Mouse (Mus musculus) spleen, embryonic (tissue): ENCODE results near the gene Vav3.

Experiments used
- CTCF ChIA-PET: fragments of 350-600 bp; sonication (Branson Sonifier 250); formaldehyde crosslinking; loops from one replicate; lab custom pipeline; 2022; lab: Charles Lee

The Vav3 gene

DNA sequence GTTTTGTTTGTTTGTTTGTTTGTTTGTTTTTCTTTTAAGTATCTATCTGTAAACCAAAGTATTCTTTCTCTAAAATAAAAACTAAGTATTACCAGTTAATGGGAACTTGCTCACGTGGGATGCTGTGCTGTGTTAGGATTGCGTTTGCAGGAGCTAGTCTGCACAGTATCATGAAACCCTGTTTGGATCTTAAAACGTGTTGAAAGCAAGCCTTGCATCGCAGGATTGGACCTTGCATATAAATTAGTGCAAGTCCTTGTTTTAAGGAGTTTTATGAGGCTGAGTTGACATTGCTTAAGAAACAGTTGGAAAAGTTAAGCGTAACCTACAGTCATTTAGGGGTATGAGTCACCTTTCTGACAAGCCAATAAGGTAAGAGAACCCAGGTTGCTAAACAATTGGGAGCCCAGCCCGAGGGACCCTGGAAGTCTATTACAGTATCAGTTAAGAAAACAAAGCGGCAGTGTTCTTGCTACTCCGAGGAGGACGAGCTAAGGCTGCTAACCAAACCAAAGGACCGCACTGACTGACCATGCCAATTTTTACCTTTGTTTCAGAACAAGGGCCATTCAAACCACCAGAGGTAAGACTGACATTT lies 233.2 kb downstream of the Vav3 start:
- CTCF ChIA-PET, result no interaction called here

DNA sequence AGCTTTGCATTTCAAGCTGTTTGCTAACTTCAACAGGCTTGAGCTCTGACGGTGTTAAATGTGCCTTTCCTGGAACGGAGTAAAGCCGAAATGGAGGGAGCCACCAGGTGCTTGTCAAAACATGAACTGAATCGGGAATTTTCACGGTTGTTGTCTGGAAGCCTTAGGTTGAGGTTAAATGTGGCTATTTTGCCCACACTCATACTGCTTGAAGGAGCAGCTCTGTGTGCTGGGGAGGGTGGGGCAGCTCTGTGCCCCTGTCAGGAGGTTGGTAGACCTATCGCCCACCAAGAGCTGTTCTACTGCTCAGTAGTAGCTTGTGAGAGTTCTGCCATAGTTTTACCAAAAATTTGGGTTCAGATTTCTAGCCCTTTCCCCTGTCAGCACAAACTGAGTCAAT lies 233.7 kb downstream of the Vav3 start:
- CTCF ChIA-PET, result no interaction called here

DNA sequence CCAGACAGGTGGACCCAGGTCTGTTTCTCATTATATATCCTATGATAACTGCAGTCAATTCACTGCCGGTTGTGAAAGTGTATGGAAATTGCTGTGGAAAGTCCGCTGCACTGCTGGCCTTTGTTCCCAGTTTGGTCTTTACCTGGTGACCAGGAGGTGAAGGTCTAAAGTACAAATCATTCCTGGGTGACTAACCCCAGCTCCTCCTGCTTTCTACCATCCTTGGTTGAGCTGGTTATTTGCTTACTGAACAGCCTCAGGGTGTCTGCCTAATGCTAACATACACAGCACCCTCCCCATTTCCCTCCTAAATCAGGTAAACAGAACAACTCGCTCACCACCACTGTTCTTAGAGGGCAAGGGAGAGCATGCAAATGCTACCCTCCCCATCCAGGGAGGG lies 237.9 kb downstream of the Vav3 start:
- CTCF ChIA-PET, result no interaction called here

DNA sequence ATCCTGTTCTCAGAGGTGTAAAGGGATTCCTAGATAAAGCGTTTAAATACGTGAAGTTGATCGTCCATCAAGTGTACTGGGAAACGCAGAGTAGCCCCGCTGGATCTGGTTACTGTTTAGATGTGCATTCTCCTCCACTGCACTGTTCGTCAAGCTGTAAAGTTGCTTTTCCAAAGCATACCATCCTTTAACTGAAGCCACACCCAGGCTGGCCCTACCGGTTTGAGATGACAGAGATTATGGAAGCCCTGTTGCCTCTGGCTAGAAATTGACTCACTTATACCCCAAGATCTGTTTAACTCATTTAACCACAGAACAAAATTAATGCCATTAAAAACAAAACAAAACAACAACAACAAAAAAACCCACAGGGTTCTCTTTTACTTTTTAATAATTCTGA lies 238.5 kb downstream of the Vav3 start:
- CTCF ChIA-PET, result no interaction called here

DNA sequence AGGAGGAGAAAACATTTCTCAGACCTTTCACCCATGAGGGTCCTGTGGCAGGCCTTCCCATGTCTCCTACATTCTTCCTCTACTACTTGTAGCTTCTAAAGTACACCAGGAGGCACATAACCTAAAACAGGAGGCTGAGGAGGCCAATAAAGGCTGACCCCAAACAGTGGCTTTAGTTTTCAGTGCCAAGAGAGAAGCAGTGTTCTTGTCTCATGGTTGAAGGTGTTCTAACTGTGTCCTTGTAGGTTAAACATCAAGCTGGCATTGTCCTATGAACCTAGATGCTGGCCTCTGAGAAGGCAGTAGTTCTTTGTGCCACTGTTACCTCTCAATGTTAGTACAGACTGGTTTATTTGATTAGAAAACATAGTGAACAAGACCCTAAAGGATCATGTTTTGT lies 245.5 kb downstream of the Vav3 start:
- CTCF ChIA-PET, result no interaction called here

DNA sequence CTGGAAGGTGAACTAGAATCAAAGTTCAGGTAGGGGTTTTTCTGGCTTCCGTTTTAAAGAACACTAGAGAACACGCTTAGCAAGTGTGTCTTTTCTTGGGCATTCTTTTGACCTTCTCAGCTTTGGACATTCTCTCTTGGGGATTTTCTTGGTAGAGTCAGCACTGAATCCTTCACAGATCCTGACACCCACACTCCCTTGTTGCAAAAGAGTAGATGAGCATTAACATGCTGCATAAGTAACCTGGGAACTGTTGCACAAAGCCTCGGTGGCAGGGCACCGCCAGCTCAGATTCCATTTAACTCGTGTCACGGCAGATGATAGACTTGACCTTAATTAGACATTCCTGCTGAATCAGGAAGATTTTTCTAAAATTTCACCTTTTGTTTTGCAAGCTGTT lies 252.5 kb downstream of the Vav3 start:
- CTCF ChIA-PET, result no interaction called here

DNA sequence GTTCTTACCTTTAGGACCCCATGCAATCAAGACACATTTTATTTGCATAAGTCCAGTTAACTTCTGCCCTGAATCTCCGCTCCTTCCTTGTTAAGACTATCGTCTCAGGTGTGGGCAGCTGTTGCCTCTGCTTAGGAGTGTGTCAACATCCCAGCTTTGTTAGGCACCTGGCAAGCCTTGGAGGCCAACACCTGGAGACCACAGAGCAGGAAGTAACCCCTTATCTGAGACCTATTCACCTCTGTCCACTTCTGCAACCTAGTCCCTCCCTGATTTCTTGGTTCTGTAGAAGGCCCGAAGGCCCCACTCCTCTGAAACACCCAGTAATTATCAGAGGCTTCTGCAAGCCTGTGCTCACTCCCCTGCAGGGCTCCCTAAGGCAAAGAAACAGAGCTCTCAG lies 255.6 kb downstream of the Vav3 start:
- CTCF ChIA-PET, result no interaction called here

DNA sequence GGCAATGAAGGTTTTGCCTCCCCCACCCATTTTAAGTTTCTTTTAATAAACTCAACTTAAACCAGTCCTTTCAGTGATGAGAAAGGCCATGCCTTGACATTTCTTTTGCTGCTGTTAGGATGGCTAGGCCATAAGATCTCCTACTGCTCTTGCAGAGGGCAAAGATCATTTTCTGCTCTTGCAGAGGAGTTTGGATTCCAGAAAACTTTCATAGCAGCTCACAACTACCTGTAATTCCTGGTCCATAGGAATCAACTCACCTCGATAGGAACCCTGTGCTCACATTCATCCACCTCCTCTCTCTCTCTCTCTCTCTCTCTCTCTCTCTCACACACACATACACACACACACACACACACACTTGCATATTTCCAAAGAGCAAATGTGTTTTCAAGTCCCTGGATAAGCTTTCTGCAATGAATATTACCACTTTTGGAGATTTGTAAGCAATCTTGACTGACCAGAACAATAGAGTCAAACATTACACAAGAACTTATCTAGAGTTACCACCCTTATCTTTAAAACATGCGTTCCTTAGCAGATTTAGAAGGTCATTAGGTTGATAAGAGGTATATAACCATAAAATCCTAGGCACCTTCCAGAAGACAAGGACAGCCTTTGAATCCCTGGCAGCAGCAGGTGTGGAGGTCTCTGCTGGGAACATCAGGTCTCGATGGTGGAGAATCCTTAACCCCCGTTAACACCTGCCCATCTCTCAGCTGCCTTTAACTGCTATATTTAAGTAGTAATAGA lies 260.4 kb downstream of the Vav3 start:
- CTCF ChIA-PET, result no interaction called here

DNA sequence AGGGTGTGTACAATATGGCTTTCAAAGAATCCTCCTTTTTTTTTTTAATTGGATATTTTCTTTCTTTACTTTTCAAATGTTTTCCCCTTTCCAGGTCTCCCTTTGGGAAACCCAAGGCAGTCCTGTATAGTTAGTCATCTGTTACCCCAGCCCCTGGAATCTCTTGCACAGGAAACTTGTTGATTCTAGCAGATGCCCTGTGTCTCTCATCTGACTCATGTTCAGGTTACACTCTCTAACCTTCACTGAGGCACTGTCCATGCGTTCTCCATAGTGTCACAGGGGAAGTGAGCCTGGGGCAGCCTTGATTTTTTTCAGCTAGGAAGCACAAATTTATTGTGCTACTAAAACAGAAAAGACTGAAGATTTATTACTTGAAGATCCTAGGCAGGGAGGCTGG lies 262.3 kb downstream of the Vav3 start:
- CTCF ChIA-PET, result no interaction called here

DNA sequence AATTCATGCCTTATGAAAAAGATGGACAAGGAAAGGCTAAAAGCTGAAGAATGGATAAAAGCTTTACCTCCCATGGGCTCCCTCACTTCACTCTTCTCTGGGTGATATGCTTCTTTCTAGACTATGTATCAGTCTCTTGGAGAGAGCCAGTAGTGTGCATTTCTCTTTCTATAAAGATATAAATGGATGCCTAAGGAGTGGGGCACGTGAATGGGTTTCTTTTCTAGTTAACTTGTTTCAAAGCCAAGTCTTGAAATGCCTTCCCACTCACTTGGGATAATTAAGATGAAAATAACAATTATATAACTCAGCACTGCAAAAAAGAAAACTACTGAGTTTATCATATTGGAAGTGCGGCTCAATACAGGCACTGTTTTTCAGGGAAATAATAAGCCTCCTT lies 265.7 kb downstream of the Vav3 start:
- CTCF ChIA-PET, result no interaction called here

DNA sequence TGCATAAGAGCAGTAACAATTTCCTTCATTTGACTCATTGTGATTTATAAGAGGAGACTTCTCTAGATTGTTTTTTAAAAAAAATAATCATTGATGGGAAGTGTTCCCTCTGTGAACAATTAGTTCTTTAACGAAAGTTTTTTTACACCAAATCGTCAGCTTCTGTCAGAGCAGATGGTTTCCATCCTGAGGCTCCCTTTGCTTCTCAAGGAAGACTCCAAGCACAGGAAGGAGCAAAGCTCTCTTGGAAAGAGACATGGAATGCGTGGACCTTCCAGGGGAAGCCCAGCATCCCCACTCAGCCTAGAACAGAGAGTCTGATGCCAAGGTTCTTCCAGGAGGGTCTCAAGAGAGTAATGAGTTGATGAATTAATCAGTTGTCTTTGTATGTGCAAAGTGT lies 281.3 kb downstream of the Vav3 start:
- CTCF ChIA-PET, result no interaction called here

DNA sequence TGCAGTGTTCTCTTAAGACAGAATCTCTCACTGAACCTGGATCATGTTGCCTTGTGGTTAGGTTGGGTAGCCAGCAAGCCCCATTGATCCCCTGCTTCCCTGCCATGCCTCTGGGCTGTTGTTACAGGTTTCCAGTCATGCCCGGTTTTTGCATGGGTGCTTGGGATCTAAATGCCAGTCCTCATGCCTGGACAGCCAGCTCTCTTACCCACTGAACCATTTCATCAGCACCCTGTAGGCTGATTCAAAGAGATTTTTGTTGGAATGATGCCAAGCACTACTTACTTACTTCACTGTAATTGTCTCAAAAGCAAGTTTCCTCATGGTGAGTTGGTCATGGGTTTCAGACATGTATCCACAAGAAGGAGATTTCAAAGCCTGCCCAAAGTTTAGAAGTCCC lies 281.9 kb downstream of the Vav3 start:
- CTCF ChIA-PET, result no interaction called here

DNA sequence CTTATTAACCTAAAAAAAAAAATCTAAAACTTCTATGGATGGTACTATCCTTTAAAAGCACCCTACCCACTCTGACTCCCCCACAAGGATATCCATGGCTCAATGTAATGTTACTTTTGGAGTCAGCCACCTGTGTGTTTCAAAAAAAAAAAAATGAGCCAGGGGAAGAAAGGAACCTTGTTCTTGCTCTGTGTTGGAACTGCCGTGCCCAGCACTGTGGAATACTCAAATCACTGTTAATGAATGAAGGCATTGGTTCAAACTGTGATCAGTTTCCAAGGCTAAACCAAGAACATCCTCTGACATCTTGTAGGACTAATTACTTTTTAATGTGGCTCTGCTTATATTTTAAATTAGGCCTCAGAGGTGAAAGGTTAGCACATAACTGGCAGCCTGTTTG lies 282.4 kb downstream of the Vav3 start:
- CTCF ChIA-PET, result no interaction called here

DNA sequence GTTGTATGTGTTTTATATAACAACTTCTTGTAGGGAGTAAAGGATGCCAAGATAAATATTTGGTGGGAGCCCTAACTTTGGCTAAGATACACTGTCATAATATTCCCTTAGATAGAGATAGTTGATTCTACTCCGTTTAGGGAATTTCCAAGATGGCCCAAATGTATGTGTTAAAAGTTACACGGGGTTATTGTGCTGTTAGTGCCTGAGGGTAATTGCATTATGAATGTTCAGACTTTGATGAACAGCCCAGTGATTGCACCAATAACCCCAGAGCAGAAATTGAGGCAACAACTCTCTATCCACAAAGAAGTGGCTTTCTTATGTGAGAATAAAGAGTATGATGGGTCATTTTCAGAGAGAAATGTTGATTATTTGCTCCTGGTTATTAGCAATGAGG lies 283.3 kb downstream of the Vav3 start:
- CTCF ChIA-PET, result interaction anchor here (0.6 kb wide), 1 partner anchor 1040 kb away, joined by 3 read pairs; no protein-coding TSS in a partner anchor

DNA sequence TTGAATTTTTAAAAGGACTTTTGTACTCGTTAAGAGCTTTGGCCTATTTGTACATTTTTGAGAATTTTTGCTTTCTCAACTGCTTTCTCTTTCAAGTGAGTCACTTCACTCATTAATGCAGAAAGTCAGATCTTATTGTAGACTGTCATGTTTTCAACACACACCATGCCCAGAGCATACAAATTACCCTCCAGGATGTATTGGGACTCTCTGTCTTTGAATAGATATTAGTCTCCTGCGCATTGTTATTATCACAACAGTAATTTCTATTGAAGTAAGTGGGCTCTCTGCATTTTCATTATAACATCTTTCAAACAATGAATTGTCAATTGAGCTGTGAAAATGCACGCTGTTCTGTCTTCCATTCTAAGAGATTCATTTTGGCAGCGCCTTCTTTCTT lies 295.6 kb downstream of the Vav3 start:
- CTCF ChIA-PET, result no interaction called here

DNA sequence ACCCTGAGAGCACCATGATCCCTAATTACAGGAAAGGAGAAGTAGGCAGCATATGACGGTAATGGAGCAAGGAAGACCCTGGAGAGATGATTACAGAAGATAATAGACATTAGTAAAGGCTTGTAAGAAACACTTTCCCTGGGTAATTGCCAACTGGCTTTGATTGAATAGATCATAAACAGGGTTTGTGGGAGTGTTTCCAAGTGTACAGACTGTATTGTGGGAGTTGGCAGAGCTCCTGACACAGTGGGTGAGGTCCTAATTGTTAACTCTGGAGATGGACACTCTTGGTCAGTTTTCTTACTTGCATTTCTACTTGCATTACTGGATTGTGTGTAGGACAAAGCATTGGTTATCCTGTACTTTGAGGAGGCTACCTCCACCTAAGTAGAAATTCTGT lies 298.9 kb downstream of the Vav3 start:
- CTCF ChIA-PET, result no interaction called here

DNA sequence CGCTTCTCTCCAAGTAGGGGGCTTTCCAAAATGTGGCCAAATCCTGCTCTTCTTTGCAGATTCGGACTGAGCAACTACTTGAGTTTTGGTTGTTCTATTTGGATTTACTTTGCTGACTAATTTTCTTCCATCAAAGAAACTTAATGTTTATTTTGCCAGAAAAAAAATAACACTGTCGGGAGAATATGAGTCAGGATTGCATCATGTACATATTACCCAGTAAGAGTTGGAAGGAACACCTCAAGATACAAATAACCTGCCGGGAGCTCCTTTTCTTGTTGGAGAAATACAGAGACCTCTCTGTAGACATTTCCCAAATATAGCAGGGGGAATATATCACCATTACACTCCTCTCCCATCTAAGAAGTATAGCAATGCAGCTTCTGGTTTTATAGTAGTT lies 300.3 kb downstream of the Vav3 start:
- CTCF ChIA-PET, result no interaction called here

DNA sequence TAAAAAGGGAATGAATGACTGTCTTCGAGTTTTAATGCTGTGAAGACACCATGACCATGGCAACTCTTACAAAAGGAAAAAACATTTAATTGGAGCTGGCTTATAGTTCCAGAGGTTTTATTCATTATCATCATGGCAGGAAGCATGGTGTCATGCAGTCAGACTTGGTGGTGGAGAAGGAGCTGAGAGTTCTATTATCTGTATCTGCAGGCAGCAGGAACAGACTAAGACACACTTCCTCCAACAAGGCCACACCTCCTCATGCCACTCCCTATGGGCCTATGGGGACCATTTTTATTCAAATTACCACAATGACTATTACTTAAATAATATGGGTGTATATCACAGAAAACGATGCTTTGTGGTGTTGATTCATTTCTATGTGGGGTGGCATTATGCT lies 307.8 kb downstream of the Vav3 start:
- CTCF ChIA-PET, result no interaction called here

DNA sequence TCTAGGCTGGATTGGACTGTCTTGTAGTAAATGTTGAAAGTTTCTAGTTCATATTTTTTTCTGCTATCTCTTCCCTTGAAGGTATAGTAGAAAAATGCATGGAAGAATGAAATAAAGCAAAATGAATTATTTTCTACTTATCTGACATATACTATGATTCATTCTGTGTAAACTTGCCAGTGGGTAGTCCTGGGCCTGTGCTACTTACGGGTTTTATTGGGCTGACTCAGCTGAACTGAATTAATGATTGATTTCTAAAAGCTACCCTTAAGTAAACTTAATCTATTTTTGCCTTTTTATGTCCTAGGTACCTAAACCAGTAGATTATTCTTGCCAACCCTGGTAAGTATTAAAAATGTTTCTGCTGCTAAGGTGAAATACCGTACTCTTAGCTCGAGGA lies 311.0 kb downstream of the Vav3 start:
- CTCF ChIA-PET, result no interaction called here

DNA sequence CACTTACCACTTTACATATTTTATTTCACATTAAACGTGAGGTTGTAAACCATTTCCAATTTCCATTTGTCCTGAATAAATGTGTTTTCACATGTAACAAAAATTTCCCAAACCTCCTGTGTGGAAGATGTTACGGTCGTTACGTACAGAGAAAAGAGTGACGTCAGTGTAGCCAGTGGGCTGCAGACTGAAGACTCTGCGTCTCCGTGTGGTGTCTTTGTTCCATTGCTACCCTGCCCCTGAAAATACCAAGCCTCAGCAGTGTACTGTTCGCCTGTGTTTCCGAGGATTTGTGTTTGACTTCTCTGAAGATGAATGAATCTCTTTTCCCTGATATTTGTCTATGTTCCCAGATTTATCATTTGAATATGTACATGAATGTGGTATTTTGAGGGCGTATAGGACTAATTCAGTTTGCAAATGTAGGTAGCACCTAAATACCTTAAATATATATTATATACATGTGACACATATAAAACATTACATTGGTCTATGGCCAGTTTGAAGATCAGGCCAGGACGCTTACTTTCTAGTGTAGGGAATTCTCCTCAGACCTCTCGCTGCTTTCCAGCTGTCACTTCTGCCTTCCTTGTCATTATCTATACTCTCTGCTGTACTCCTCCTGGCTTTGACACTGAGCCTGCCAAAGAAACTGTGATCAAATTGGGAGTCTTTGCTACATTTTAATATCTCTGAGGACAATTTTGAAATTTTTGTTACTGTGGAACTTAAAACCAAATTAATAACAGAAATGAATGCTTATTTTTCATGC lies 312.6 kb downstream of the Vav3 start:
- CTCF ChIA-PET, result no interaction called here

DNA sequence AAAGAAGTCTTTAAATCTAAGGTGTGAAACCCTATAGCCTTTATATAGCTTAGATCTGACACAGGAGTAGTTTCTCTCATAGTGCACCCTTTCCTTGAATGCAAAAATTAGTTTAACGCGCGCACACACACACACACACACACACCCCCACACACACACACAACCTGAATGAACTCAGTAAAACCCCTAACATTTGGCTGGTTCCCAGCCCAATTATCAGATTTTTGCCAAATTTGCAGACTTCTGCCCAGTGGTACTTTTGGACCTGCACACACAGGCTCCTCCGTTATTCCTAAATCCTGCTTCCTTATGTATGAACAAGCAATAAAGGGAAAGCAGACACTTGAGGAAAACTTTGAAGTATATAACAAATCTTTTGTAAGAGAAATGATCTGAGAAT lies 313.9 kb downstream of the Vav3 start:
- CTCF ChIA-PET, result no interaction called here

DNA sequence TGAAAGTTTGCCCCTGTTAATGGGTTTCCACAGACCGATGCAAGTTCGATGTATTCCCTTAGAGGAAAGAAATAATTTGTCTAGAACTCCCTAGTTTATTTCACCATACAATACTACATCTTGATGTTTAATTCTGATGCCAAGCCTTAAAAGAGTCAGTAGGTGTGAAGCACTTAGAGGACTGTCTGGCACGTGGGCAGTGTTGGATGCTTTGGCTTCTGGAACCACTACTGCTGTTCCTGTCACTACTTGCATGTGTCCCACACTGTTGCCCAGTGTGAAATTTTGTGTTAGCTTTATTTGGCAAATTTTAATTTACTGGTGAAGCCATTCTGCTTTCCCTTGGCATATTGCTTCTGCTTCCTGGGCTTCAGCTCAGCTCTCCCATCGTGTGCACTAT lies 331.3 kb downstream of the Vav3 start:
- CTCF ChIA-PET, result no interaction called here

DNA sequence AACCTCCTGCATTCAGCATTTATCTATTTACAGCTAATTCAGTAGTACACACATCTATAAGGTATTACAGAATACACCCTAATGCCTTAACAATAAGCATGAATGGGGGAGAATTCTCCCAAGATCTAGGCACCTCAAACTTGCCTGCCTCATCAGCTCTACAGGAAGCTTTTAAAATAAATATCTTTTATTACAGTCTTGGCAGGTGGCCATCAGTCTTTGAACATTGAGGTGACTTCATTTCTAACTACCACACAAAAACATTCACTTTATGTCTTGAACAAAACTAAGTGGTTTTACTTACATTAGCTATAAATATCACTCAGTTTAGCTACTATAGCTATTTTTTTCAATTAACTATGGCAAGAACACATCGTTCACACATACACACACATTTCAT lies 332.5 kb downstream of the Vav3 start:
- CTCF ChIA-PET, result interaction anchor here (0.6 kb wide), 1 partner anchor 500 kb away, joined by 6 read pairs; no protein-coding TSS in a partner anchor
